Mouse (Mus musculus) kidney, adult 2 months (tissue): ENCODE measurements around the gene Rbfox3.

Experiments
- CTCF ChIP-seq: fragments of 200-500 bp; conservative IDR thresholded peaks from 2 replicates; pipeline ENCODE4 v1.5.1; 2011; ENCODE audit warnings: low read depth, mild to moderate bottlenecking, control low read depth, low read length, moderate library complexity, mixed read lengths; ENCODE audit not compliant: insufficient read depth, insufficient read length
- POLR2A ChIP-seq: fragments of 200-500 bp; IDR thresholded peaks from one replicate; pipeline ENCODE4 v1.6.1; 2011; ENCODE audit warnings: low read depth, low read length, control low read depth

DNA sequence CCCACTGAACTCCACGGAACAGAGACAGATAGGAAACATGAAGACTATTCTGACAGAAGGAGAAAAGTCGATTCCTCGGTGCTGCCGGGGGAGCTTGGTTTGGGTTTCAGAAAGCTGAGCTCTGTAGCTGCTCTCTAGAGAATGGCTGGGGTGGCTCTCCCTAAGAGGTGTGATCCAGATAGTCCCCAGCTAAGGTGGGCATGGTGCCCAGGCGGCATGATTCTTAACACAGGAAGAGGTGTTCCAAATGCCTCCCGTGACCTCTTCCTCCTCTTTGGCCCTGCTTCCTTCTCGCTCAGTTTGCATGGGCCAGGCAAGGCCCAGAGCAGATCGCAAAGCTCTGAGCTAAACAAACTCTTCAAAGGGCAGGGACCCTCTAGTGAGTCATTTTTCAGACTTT, 243.0 kb downstream of the Rbfox3 start:
- no peak for TF ChIP-seq POLR2A
- no peak for TF ChIP-seq CTCF
